Mouse (Mus musculus) kidney, adult 2 months (tissue): ENCODE measurements around the gene Trit1.

ENCODE experiments used
- CTCF ChIP-seq: fragments of 200-500 bp; conservative IDR thresholded peaks from 2 replicates; pipeline ENCODE4 v1.5.1; 2011; ENCODE audit warnings: low read depth, mild to moderate bottlenecking, control low read depth, low read length, moderate library complexity, mixed read lengths; ENCODE audit not compliant: insufficient read depth, insufficient read length
- POLR2A ChIP-seq: fragments of 200-500 bp; IDR thresholded peaks from one replicate; pipeline ENCODE4 v1.6.1; 2011; ENCODE audit warnings: low read depth, low read length, control low read depth

GRCm38 (mm10) chr4:123021591-123021990, 5.2 kb downstream of the Trit1 start:
- TF ChIP-seq CTCF (no peak), POLR2A (no peak)
